Mouse (Mus musculus): ENCODE results near the gene Bpifc.

DNA sequence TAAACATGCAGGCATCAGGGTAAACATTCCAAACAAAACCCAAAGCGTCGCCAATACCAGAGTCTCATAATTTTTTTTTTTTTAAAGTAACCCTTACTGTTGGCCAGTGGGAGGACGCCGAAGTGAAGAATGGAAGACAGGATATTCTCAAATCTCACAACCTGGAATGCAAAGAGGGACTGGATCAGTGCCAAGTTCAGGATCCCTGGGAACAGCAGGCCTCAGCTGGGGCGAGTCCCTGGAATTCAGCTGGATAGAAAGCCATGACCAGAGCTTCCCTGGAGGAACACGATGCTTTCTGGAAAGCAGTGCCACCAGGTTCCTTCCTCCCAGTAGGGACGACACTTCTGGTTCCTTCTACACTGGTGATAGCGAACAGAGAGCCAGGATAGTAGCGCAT, 48.8 kb downstream of the Bpifc start:
- no peak for TF ChIP-seq CTCF (IDR thresholded peaks at IDR 0.05; ENCODE audit: extremely low read depth, insufficient read depth, low read length)
- no peak for TF ChIP-seq POLR2A (IDR thresholded peaks at IDR 0.05; ENCODE audit: extremely low read depth, insufficient read depth, low read length)
